Mouse (Mus musculus) spleen, adult 10 weeks (tissue): ENCODE measurements around the gene Dctn3. TPM values are rescaled to one million over a fixed set of nuclear protein-coding genes. Genes with fewer than 3 reads are reported as not detected.

ENCODE experiments used
- polyA plus RNA-seq: library from polyadenylated mRNA; stranded (reverse); fragments of 350-450 nt; fragmentation: Illumina TruSeq; extraction: RNeasy Lipid Tissue Mini Kit (QIAGEN cat#74804); gene quantifications from one replicate; pipeline ENCODE4 v1.2.3, GENCODE M21; 2015; ENCODE audit warnings: low replicate concordance; ENCODE audit not compliant: insufficient read depth

The Dctn3 gene
- 27.5 TPM for polyA plus RNA-seq

GRCm38 (mm10) chr4:41722918-41723351, at the start of gene Dctn3:
TSS of gene Dctn3 (minus strand) at chr4:41723170.

GRCm38 (mm10) chr4:41755338-41756305, 32.7 kb upstream of the Dctn3 start, which contains the start of gene Sigmar1:
TSS of gene Sigmar1 (minus strand) at chr4:41756157.

GRCm38 (mm10) chr4:41754797-41755337, 31.9 kb upstream of the Dctn3 start, which contains the start of gene Galt:
TSS of gene Galt (plus strand) at chr4:41755228.

GRCm38 (mm10) chr4:41731052-41731765, 8.2 kb upstream of the Dctn3 start, which contains the start of gene Arid3c:
TSS of gene Arid3c (minus strand) at chr4:41731142.

GRCm38 (mm10) chr4:41713197-41714067, 9.5 kb downstream of the Dctn3 start, which contains the start of gene Rpp25l:
TSS of gene Rpp25l (minus strand) at chr4:41713534.

GRCm38 (mm10) chr4:41699783-41700182, 23.2 kb downstream of the Dctn3 start, which contains the start of gene Il11ra1:
TSS of gene Il11ra1 (plus strand) at chr4:41699989.

GRCm38 (mm10) chr4:41696930-41697841, 25.8 kb downstream of the Dctn3 start, which contains the start of gene Cntfr:
TSS of gene Cntfr (minus strand) at chr4:41697089.

Other genes with a start within 250 kb of the Dctn3 start
- 1.3 TPM for gene AI464131, start 220.1 kb downstream of the Dctn3 start, polyA plus RNA-seq
- gene 1110017D15Rik, start 205.8 kb downstream of the Dctn3 start, polyA plus RNA-seq: not detected
- gene Fam219a, start 153.6 kb downstream of the Dctn3 start, polyA plus RNA-seq: 13.6 TPM
- 0.66 TPM for gene Dnaic1, start 153.4 kb downstream of the Dctn3 start, polyA plus RNA-seq
- not detected for gene Enho, start 82.8 kb downstream of the Dctn3 start, polyA plus RNA-seq
- 1.3 TPM for gene Cntfr, start 26.1 kb downstream of the Dctn3 start, polyA plus RNA-seq
- gene Il11ra1, start 23.2 kb downstream of the Dctn3 start, polyA plus RNA-seq: 67.0 TPM
- gene Rpp25l, start 9.6 kb downstream of the Dctn3 start, polyA plus RNA-seq: 10.1 TPM
- gene Arid3c, start 8.0 kb upstream of the Dctn3 start, polyA plus RNA-seq: not detected
- 18.2 TPM for gene Galt, start 32.1 kb upstream of the Dctn3 start, polyA plus RNA-seq
- 27.7 TPM for gene Sigmar1, start 33.0 kb upstream of the Dctn3 start, polyA plus RNA-seq
- gene Ccl27a, start 51.1 kb upstream of the Dctn3 start, polyA plus RNA-seq: 5.8 TPM
- gene Gm21541, start 180.4 kb upstream of the Dctn3 start, polyA plus RNA-seq: 10.9 TPM
- gene Gm20878, start 218.4 kb upstream of the Dctn3 start, polyA plus RNA-seq: 1.7 TPM
- gene Fam205a4, start 242.9 kb upstream of the Dctn3 start, polyA plus RNA-seq: 0.48 TPM